Mouse (Mus musculus) left cerebral cortex, postnatal 4 days (tissue): Measurements from ENCODE around the gene Cacng3. TPM values are rescaled to one million over a fixed set of nuclear protein-coding genes. Genes with fewer than 3 reads are reported as not detected.

Experiments used
- DNase-seq: peaks from one replicate; pipeline ENCODE4 v3.0.0-alpha.2; 2022
- intact Hi-C: fragments of 180-260 bp; cut with DNase I; formaldehyde crosslinking; loops from one replicate; pipeline ENCODE4 v1.15.1; 2025
- total RNA-seq, 2 experiments: library from RNA; stranded (reverse); gene quantifications; 2 replicates each; pipeline ENCODE4 v1.2.3; 2021

Cacng3 gene
- total RNA-seq = 10 to 100 TPM; 32.2 to 39.0 TPM

- intact Hi-C loops = loop anchor here (5.0 kb wide), 2 partner anchors 193 to 237 kb away; no protein-coding TSS in a partner anchor
- DNase-seq = no peak
These were observed at the start of gene Cacng3 for GRCm38 (mm10) chr7:122670442-122670872. Cacng3 (plus strand) TSS chr7:122670492.

- peak; percentile 71 for DNase-seq
- intact Hi-C loops = no loop called here
These were observed 48.0 kb upstream of the Cacng3 start for GRCm38 (mm10) chr7:122622125-122622774.

GRCm38 (mm10) chr7:122623753-122624152 is 46.5 kb upstream of the Cacng3 start:
- DNase-seq = no peak
- intact Hi-C loops = no loop called here

- intact Hi-C loops = no loop called here
- DNase-seq = no peak
These were observed 42.2 kb upstream of the Cacng3 start for GRCm38 (mm10) chr7:122628050-122628449.

DNA sequence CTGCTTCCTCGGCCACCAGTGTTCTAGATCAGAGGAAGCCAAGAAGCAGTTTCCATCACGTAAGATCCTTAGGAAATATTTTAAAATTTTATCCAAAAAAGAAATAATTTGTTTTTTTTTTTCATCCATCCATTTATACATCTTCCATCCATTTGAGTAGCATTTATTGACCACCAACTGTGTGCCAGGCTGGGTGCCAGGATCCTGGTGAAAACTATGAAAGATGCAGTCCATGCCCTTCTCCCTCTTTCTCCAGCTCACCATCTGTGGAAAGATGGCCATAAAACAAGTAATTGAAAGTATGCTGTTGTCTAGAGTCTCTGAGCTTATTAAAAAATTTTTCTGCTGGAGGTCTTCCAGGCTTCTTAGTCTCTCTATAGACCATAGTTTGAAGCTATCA is 39.9 kb upstream of the Cacng3 start:
- intact Hi-C loops = no loop called here
- peak; percentile 35 for DNase-seq

- DNase-seq = no peak
- intact Hi-C loops = no loop called here
These were observed 39.1 kb upstream of the Cacng3 start for GRCm38 (mm10) chr7:122631151-122631550.

- DNase-seq = no peak
- intact Hi-C loops = no loop called here
These were observed 37.3 kb upstream of the Cacng3 start for GRCm38 (mm10) chr7:122632946-122633345.

DNA sequence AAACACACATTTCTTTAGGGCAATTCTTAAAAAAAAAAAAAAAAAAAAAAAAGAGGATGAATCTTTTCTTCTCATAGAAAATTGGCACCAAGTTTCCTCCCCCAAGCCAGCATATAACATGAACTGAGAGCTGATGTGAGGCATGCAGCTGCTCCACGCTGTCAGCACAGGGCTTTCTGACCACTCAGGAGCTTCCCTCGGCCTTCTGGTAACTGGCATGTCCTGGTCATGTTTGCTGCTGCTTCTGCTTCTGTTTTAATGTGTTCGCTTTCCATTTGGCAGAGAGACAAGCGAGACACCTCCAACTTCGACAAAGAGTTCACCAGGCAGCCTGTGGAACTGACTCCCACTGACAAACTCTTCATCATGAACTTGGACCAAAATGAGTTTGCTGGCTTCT is 36.8 kb upstream of the Cacng3 start:
- intact Hi-C loops = no loop called here

DNA sequence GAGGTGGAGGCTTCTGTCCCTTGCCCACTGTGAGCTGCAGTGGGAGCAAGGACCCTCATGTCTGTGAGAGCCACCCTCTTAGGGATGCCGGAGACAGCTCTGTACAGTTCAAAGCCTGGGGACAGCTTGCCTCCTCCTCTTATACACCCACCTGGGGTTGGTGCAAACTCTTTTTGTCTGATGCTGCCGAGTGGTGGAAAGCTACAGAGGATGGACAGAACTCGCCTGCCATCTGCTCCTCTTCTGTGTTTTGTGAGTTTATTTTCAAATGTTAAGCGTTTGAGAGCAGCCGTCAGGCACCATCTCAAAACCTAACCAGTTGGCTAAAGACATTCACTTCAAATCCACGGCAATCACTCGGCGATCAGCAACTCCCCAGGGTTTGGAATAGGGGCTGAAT is 26.6 kb upstream of the Cacng3 start:
- no peak for DNase-seq
- intact Hi-C loops = no loop called here

More for the DNA sequence above, 36.8 kb upstream of the Cacng3 start:
- no peak for DNase-seq

- DNase-seq = no peak
- intact Hi-C loops = no loop called here
These were observed 21.0 kb upstream of the Cacng3 start for GRCm38 (mm10) chr7:122649306-122649705.

- no peak for DNase-seq
- intact Hi-C loops = no loop called here
These were observed 17.8 kb upstream of the Cacng3 start for GRCm38 (mm10) chr7:122652523-122652922.

DNA sequence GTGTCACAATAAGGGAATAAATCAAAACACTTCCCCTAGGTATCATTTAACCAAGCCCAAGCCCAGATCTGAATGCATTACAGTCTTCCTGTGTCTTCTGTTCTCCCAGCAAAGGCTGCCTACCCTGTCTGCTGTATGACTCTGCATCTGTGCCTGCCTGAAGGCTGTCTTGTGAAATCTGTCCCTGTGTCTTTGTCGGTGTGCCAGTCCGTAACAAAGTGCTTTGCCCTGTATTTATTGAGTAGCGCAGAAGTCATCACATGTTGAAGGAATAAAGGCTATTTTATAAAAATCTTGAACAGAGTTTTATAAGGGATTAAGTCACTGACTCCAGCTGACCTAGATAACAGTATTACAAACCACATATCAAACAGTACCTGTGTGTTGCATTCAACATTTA is 13.6 kb upstream of the Cacng3 start:
- intact Hi-C loops = no loop called here
- no peak for DNase-seq

DNA sequence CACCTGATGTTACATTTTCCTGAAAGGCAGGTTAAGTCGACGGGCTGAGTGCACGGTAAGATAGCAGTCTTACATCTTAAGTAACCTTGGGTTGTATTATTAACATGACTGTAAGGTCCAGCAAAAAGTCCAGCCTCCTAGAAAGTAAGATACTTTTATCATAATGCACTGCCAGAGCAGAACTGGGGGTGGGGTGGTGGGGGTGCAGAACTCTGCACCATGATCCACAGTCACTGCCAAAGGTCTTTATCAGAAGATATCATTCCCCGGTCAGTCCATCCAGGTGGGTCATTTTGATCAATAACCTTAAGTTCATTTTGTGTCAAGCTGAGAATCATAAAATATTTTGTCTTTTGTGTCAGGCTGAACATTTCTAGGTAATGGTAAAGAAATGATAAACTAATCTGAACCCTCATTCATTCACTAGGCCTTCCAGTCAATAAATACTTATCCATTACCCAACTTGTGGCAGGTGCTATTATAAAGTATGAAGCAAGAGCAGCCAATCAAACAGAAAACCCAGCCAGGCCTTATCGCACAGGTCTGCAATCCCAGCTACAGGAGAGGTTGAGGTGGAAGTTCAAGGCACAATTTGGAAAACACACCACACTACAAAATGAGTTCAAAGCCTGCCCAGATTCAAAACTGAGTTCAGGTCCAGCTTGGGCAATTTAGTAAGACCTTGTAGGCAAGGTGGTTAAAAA is 12.7 kb upstream of the Cacng3 start:
- intact Hi-C loops = no loop called here
- DNase-seq = no peak

DNA sequence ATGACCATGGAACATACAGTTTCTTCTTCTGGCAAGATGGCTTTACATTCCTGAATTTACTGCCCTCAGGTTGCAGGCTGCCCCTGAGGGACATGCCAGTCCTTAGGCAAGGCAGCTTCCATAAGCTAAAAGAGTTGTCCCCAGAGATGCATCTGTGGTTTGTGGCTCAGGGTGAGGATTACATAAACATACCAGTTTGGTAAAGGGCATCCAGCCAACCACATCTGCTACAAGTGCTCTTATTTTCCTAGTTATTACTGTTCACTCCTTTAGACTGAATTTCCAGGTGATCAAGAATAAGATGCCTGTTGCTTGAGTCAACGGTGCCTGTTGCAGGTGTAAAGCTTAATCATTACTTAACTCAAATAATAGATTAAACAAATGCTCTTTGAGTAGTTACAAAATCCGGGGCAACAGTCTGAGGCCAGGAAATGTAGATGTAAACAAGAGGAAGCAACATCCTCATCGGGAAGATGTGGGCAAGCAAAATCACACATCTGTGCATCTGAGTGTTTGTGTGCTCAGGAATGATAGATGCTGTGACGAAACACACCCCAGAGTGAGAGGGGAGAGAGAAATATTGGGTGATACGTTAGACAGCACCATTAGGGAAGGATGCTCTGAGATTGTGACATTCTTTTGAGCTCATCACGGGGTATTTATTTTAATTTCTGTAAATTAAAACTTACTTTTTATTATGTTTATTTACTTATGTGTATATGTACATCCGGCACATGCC is 4.8 kb upstream of the Cacng3 start:
- no peak for DNase-seq
- intact Hi-C loops = no loop called here

DNA sequence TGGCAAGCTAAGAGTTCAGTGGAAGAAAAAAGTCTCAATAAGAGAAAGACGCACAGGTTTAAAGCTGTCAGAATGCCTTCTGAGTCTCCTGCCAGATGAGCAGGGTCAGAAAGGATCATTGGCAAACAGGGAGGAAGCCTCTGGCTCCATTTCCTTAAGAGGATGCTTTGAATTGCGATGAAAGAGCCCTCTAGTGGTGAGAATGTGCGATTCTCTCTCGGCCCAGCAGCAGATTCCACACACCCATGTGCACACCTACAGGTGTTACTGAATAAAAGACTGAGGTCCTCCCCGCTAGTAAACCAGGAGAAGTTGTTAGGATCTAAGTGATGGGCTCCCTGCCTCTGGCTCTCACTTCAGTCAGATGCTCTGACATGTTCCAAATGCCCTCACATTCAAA is 2.4 kb upstream of the Cacng3 start:
- DNase-seq = peak; percentile 35
- intact Hi-C loops = no loop called here

- DNase-seq = peak; percentile 82
- intact Hi-C loops = loop anchor here (5.0 kb wide), 2 partner anchors 194 to 236 kb away; no protein-coding TSS in a partner anchor
These were observed 765 bp downstream of the Cacng3 start for GRCm38 (mm10) chr7:122670873-122671641.

DNA sequence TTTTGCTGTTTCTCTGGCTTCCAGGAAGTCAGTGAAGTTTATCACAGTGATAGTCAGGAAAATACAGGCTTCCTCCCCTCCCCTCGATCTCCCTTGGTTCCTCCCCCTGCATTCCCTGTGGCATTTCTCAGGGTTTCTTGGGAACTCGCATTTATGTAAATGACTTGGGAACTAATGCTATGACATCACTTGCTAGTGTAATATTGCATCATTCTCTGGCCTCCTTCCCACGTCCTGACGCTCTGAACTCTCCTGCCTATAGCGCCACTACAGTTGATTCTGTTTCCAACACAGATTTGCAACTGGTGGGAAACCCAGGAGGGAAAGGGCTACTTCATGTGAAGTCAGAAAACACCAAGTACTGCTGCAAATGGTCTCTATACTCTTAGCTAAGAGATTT is 2.7 kb downstream of the Cacng3 start:
- intact Hi-C loops = loop anchor here (5.0 kb wide), 2 partner anchors 196 to 234 kb away; no protein-coding TSS in a partner anchor
- no peak for DNase-seq

GRCm38 (mm10) chr7:122675207-122675606 is 4.9 kb downstream of the Cacng3 start:
- no peak for DNase-seq
- intact Hi-C loops = no loop called here

DNA sequence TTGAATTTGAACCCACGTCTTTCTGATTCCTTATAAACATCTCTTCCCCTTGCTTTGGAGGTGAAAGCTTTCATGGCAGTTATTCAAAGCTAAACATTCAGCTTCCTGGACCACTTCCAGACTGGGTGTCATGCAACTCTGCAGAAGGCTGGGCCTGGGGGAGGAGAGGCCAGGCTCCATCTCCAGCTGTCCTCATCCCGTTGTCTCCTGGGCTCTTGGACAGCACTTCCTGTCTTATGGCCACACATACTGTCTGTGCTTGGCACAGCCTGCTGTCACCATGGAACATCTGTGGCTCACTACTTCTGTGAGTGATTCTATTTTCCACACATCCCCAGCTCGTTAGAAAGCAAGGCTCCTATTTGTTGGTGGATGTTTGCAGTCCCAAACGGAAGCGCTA is 31.5 kb downstream of the Cacng3 start:
- intact Hi-C loops = no loop called here
- DNase-seq = peak; percentile 45

- DNase-seq = no peak
- intact Hi-C loops = no loop called here
These were observed 32.2 kb downstream of the Cacng3 start for GRCm38 (mm10) chr7:122702443-122702842.

DNA sequence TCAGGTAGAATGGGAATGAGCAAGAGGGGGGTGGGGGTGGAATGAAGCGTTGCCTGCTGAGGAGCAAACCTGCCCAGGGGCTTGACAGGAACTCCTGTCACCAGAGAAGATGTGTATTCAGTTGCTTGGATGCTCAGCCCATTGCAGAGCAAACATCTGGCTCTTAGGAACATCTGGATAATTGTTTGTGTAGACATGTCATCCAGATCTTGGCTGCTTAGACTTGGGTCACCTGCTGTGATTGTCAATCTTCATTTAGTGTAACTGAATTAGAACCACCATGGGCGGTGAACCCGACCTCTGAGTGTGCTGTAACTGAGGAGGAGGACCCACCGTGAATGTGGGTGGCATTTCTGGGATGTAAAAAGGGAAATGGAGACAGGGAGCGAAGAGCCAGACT is 36.4 kb downstream of the Cacng3 start:
- intact Hi-C loops = no loop called here
- no peak for DNase-seq
